Mouse (Mus musculus): ENCODE data around the gene Ptprd. TPM values are rescaled to one million over a fixed set of nuclear protein-coding genes. Genes with fewer than 3 reads are reported as not detected.

The Ptprd gene
- polyA plus RNA-seq, 1 experiment: 0.15 TPM

DNA sequence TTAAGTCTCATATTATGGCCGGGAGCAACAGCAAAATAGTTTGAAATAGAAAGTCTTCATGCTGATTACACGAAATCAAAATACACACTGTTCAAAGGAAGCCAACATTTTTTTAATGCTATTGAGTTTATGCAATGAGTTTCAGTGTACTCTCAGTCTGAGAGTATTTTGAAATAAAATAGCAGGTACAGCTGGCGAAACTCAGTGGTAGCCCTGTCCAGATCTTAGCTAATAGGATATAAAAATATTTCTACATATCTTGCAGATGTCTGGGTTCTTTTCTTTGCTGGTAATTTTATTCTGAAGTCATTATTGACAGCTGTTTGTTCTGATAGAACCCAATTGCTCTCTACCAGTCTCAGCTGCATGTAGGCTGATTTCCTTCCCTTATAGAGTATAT, 2246.0 kb downstream of the Ptprd start:
- H3K36me3 ChIP-seq (ENCODE audit: control insufficient read depth, insufficient read depth, low read length): no peaks in the 10 kb centered on the region
- 86% methylated on average over 3 of the region's 3 CpGs for WGBS
- no peak overlapping the region for H3K27ac ChIP-seq (ENCODE audit: insufficient read depth, low read length)
- DNase-seq (ENCODE audit: low read depth in 1 of 2, low spot score in 2 of 2): no peak
- H3K4me1 ChIP-seq (ENCODE audit: control insufficient read depth, insufficient read depth, insufficient read length): no peaks in the 10 kb centered on the region
- TF ChIP-seq CTCF (IDR thresholded peaks at IDR 0.05; ENCODE audit: extremely low read depth, insufficient read depth, insufficient read length, insufficient replicate concordance) (no peak), POLR2A (IDR thresholded peaks at IDR 0.05; ENCODE audit: low read depth, low read length) (no peak)
- no peak overlapping the region for H3K4me3 ChIP-seq (ENCODE audit: extremely low read depth, insufficient read depth, insufficient read length)
- H3K27me3 ChIP-seq (ENCODE audit: control insufficient read depth, insufficient read depth, low read length): no peaks in the 10 kb centered on the region

DNA sequence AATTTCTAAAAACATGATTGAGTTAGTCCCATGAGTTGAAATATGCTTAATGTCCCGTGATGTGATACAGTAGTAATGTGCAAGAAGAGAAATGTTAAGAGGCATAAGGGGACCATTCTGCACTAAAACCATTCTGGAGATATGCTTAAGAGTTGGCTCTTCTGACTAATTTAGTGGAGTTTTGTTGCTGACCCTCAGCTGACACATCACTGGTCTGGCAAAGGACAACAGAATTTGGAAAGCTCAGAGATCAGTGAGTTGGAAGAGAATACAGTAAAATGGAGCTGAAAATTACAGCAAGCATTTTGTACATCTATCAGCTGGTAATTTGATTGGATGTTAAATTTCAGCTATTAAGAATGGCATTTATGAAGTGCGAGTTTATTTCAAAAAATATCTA, 2248.8 kb downstream of the Ptprd start:
- no peak for TF ChIP-seq POLR2A (IDR thresholded peaks at IDR 0.05; ENCODE audit: low read depth, low read length)
- TF ChIP-seq CTCF (IDR thresholded peaks at IDR 0.05; ENCODE audit: extremely low read depth, insufficient read depth, insufficient read length, insufficient replicate concordance): no peak
- Histone ChIP-seq H3K27me3 (ENCODE audit: control insufficient read depth, insufficient read depth, low read length) (no peaks in the 10 kb centered on the region), H3K4me3 (ENCODE audit: extremely low read depth, insufficient read depth, insufficient read length) (no peak overlapping the region), H3K36me3 (ENCODE audit: control insufficient read depth, insufficient read depth, low read length) (no peaks in the 10 kb centered on the region), H3K27ac (ENCODE audit: insufficient read depth, low read length) (no peak overlapping the region), H3K4me1 (ENCODE audit: control insufficient read depth, insufficient read depth, insufficient read length) (no peaks in the 10 kb centered on the region)
- no peak for DNase-seq (ENCODE audit: low read depth in 1 of 2, low spot score in 2 of 2)
- 83% methylated on average over 2 of the region's 2 CpGs for WGBS

DNA sequence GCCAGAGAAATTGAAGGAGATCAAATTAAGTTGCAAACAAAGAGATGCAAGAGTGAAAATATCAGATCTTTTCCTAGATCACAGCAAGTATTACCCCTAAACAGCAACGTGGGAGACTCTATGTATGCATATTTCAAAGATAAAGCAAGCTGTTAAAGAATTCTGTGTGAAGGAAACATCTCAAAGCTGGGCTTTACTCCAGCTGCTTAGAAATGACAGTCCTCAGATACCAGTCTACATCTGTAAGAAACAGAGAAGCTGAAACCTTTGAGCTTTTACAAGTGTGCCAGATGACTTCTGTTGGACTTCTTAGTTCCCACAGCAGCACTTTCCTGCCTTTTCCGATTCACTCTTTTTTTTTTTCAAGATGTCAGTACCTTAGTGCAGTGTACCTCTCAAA, 2249.9 kb downstream of the Ptprd start:
- H3K4me1 ChIP-seq (ENCODE audit: control insufficient read depth, insufficient read depth, insufficient read length): no peaks in the 10 kb centered on the region
- WGBS: 62% methylated on average over 2 of the region's 2 CpGs
- DNase-seq (ENCODE audit: low read depth in 1 of 2, low spot score in 2 of 2): no peak
- no peak overlapping the region for H3K27ac ChIP-seq (ENCODE audit: insufficient read depth, low read length)
- H3K27me3 ChIP-seq (ENCODE audit: control insufficient read depth, insufficient read depth, low read length): no peaks in the 10 kb centered on the region
- no peak overlapping the region for H3K4me3 ChIP-seq (ENCODE audit: extremely low read depth, insufficient read depth, insufficient read length)
- TF ChIP-seq CTCF (IDR thresholded peaks at IDR 0.05; ENCODE audit: extremely low read depth, insufficient read depth, insufficient read length, insufficient replicate concordance): no peak
- no peak for TF ChIP-seq POLR2A (IDR thresholded peaks at IDR 0.05; ENCODE audit: low read depth, low read length)
- H3K36me3 ChIP-seq (ENCODE audit: control insufficient read depth, insufficient read depth, low read length): no peaks in the 10 kb centered on the region

DNA sequence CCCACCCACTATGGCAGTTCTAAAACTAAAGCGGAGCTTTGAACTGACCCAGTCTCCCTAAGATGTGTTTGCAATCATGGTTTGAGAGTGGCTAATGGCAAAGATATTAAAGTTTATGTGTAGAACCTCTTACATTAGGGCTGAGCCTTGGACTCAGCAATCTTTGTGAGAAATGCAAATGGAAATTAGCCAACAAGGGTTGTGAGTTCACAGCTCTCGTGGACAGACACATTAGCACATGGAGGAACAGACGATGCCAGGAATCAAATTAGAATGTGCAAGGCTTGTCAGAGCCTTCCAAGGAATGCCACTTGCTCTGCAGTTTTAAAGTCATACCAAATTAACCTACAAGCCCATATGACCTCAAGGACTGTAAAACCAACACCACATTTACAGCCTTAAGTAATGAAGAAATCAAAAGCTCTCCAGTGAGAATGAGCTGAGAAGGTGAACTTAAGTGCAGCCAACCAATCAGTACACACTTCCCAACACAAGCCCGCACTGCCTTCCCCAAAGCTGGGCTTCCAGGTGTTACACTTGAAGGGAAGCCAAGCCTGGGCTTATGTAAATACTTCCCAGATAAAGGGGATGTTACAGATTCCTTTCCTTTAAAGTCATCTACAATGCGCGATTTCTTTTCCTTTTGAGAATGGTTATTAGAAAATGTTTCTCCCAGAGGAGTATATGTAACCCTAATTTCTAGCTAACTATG, 2258.3 kb downstream of the Ptprd start:
- DNase-seq (ENCODE audit: low read depth in 1 of 2, low spot score in 2 of 2): no peak
- H3K27ac ChIP-seq (ENCODE audit: insufficient read depth, low read length): no peak overlapping the region

DNA sequence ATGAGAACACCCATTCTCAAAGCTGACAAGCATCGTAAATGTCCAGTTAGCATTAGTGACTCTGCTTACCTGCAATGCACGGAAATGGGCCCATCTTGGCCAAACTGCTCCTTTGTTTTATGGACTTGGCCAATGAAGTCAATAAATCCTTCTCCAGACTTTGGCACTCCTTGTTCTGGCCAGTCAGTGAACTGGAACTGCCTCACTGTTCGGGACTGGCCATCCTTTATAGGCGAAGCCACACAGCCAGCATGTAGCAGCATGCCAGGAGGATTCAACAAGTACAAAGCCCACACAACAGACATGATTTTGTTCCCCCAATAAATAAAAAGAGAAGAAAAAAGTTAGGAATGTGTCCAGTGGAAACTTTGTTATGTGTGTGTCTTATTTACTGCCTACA, 2261.2 kb downstream of the Ptprd start:
- Histone ChIP-seq H3K36me3 (ENCODE audit: control insufficient read depth, insufficient read depth, low read length) (no peaks in the 10 kb centered on the region), H3K4me1 (ENCODE audit: control insufficient read depth, insufficient read depth, insufficient read length) (no peaks in the 10 kb centered on the region), H3K4me3 (ENCODE audit: extremely low read depth, insufficient read depth, insufficient read length) (no peak overlapping the region), H3K27me3 (ENCODE audit: control insufficient read depth, insufficient read depth, low read length) (no peaks in the 10 kb centered on the region), H3K27ac (ENCODE audit: insufficient read depth, low read length) (no peak overlapping the region)
- no peak for DNase-seq (ENCODE audit: low read depth in 1 of 2, low spot score in 2 of 2)
- 88% methylated on average over 4 of the region's 4 CpGs for WGBS
- no peak for TF ChIP-seq CTCF (IDR thresholded peaks at IDR 0.05; ENCODE audit: extremely low read depth, insufficient read depth, insufficient read length, insufficient replicate concordance)
- no peak for TF ChIP-seq POLR2A (IDR thresholded peaks at IDR 0.05; ENCODE audit: low read depth, low read length)

More for the DNA sequence above, 2258.3 kb downstream of the Ptprd start:
- Histone ChIP-seq H3K4me1 (ENCODE audit: control insufficient read depth, insufficient read depth, insufficient read length) (no peaks in the 10 kb centered on the region), H3K4me3 (ENCODE audit: extremely low read depth, insufficient read depth, insufficient read length) (no peak overlapping the region), H3K36me3 (ENCODE audit: control insufficient read depth, insufficient read depth, low read length) (no peaks in the 10 kb centered on the region), H3K27me3 (ENCODE audit: control insufficient read depth, insufficient read depth, low read length) (no peaks in the 10 kb centered on the region)
- TF ChIP-seq POLR2A (IDR thresholded peaks at IDR 0.05; ENCODE audit: low read depth, low read length) (no peak), CTCF (IDR thresholded peaks at IDR 0.05; ENCODE audit: extremely low read depth, insufficient read depth, insufficient read length, insufficient replicate concordance) (no peak)
- WGBS: 90% methylated on average over 6 of the region's 6 CpGs

DNA sequence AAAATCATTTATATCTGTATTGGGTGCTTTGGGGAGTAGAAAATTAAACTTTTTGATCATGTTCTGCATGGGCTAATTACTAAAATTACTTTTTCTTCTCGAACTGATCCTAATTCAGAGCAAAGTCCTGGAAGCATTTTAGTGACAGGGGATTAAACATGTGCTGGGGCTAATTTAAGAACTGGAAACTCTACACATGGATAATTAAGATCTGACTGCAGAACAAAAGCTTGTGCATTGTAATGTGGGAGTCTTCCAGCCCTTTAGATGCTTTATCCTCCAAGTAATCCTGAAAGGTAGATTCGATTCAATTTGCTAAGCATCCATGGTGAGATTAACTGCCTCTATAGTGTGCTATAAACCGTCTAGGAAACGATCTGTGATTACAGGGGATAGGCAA, 2316.9 kb downstream of the Ptprd start:
- TF ChIP-seq CTCF (IDR thresholded peaks at IDR 0.05; ENCODE audit: extremely low read depth, insufficient read depth, insufficient read length, insufficient replicate concordance): no peak
- TF ChIP-seq POLR2A (IDR thresholded peaks at IDR 0.05; ENCODE audit: low read depth, low read length): no peak
- DNase-seq (ENCODE audit: low read depth in 1 of 2, low spot score in 2 of 2): no peak
- H3K4me3 ChIP-seq (ENCODE audit: extremely low read depth, insufficient read depth, insufficient read length): no peak overlapping the region
- no peaks in the 10 kb centered on the region for H3K36me3 ChIP-seq (ENCODE audit: control insufficient read depth, insufficient read depth, low read length)
- no peaks in the 10 kb centered on the region for H3K4me1 ChIP-seq (ENCODE audit: control insufficient read depth, insufficient read depth, insufficient read length)
- WGBS: 77% methylated on average over 4 of the region's 4 CpGs
- no peak overlapping the region for H3K27ac ChIP-seq (ENCODE audit: insufficient read depth, low read length)
- H3K27me3 ChIP-seq (ENCODE audit: control insufficient read depth, insufficient read depth, low read length): no peaks in the 10 kb centered on the region
